Mouse (Mus musculus): Measurements from ENCODE around the gene Hdac4.
A peak's percentile ranks its signal among the peaks of the same experiment; 100 is the strongest.

- peak; percentile 24; the same call in 1 of the 2 replicates for TF ChIP-seq CTCF (IDR thresholded peaks at IDR 0.05; ENCODE audit: low read depth, low read length)
- no peak for TF ChIP-seq POLR2A (IDR thresholded peaks at IDR 0.05; ENCODE audit: borderline replicate concordance, low read depth, low read length)
Observed at GRCm38 (mm10) chr1:92061198-92062073, 134.1 kb downstream of the Hdac4 start.

Data from bone marrow macrophage, adult 2 months (primary cell).